Mouse (Mus musculus) limb, embryonic 14.5 days (tissue): Measurements from ENCODE around the gene D8Ertd738e. TPM values are rescaled to one million over a fixed set of nuclear protein-coding genes. Genes with fewer than 3 reads are reported as not detected.
A peak's percentile ranks its signal among the peaks of the same experiment; 100 is the strongest.
"Not testable (repeated sequence)": the region's sequence is repeated elsewhere in the genome, so short reads cannot be mapped to it uniquely, and the experiment has no call there.

Experiments used
- ATAC-seq: fragments of 200-750 bp; cut with Nextera tagmentation; 2 replicates; pipeline ENCODE4 v1.8.0; 2017; ENCODE audit warnings: low read depth, moderate number of reproducible peaks, moderate TSS enrichment; ENCODE audit not compliant: low FRiP score
- DNase-seq: peaks from one replicate; pipeline ENCODE4 v3.0.0-alpha.2; 2015; ENCODE audit warnings: low spot score
- H3K27ac ChIP-seq: fragments of 300-500 bp; sonication (generic); replicated peaks from 2 replicates; pipeline ENCODE4 v1.5.1; 2014; ENCODE audit warnings: low read depth, mild to moderate bottlenecking, low read length, moderate library complexity, mixed read lengths
- H3K27me3 ChIP-seq: fragments of 300-500 bp; sonication (generic); 2 replicates; pipeline ENCODE4 v1.6.1; 2014; ENCODE audit warnings: low read length, mixed read lengths; ENCODE audit not compliant: control insufficient read depth, insufficient read depth
- H3K36me3 ChIP-seq: fragments of 300-500 bp; sonication (generic); 2 replicates; pipeline ENCODE4 v1.6.1; 2014; ENCODE audit warnings: mild to moderate bottlenecking, low read length, moderate library complexity, mixed read lengths; ENCODE audit not compliant: control insufficient read depth, insufficient read depth
- H3K4me1 ChIP-seq: fragments of 300-500 bp; sonication (generic); 2 replicates; pipeline ENCODE4 v1.6.1; 2014; ENCODE audit warnings: antibody characterized with exemption, low read length, mixed read lengths; ENCODE audit not compliant: control insufficient read depth, insufficient read depth
- H3K4me2 ChIP-seq: fragments of 300-500 bp; sonication (generic); replicated peaks from 2 replicates; pipeline ENCODE4 v1.6.1; 2014; ENCODE audit warnings: low read depth, mild to moderate bottlenecking, low read length, moderate library complexity; ENCODE audit not compliant: severe bottlenecking
- H3K4me3 ChIP-seq: fragments of 300-500 bp; sonication (generic); replicated peaks from 2 replicates; pipeline ENCODE4 v1.5.1; 2014; ENCODE audit warnings: low read length
- H3K9ac ChIP-seq: fragments of 300-500 bp; sonication (generic); 2 replicates; pipeline ENCODE4 v1.6.1; 2014; ENCODE audit warnings: mild to moderate bottlenecking, low read depth, low read length, moderate library complexity; ENCODE audit not compliant: severe bottlenecking
- H3K9me3 ChIP-seq: fragments of 300-500 bp; sonication (generic); 2 replicates; pipeline ENCODE4 v1.6.1; 2016; ENCODE audit warnings: low read length; ENCODE audit not compliant: control insufficient read depth
- POLR2A ChIP-seq: fragments of 200-500 bp; IDR thresholded peaks from 2 replicates; pipeline ENCODE4 v1.8.0; 2012; ENCODE audit warnings: inconsistent platforms, mild to moderate bottlenecking, moderate library complexity, borderline replicate concordance; ENCODE audit not compliant: insufficient read depth, insufficient read length; ENCODE audit errors: extremely low read depth
- WGBS: fragments of 180-500 bp; shearing (Covaris S2); extraction: QIAGEN DNeasy Blood & Tissue Kit; methylation state at CpG from one replicate; pipeline ENCODE4 v1.1.7; 2014; 5-methylcytosine and 5-hydroxymethylcytosine counted together
- polyA plus RNA-seq, 2 experiments: library from polyadenylated mRNA; depleted of rRNA in 1 of 2; stranded (reverse) in 1 of 2; unstranded in 1 of 2; fragments of >200 nt; fragmentation: Nextera tagmentation in 1 of 2; extraction: Ambion mirVana in 1 of 2; gene quantifications; 2 replicates each; pipeline versions ENCODE4 v1.2.1 to v1.2.3; 2012 to 2014

D8Ertd738e gene
- polyA plus RNA-seq (2012; rRNA removed), result 173 and 221 TPM in 2 replicates
- polyA plus RNA-seq (2014; fragmentation: Nextera tagmentation; extraction: Ambion mirVana), result 374 and 380 TPM in 2 replicates

GRCm38 (mm10) chr8:84249257-84250170, at the start of gene D8Ertd738e:
Gene D8Ertd738e, minus strand, starts transcription at chr8:84249719.
- Histone ChIP-seq H3K27me3 (no peaks in the 10 kb centered on the region), H3K36me3 (peaks cover 73% of the 10 kb centered on the region), H3K27ac (peak within 1 kb of the TSS; percentile 63), H3K9ac (peak within 1 kb of the TSS; percentile 88), H3K4me1 (no peaks in the 10 kb centered on the region), H3K4me2 (peak within 1 kb of the TSS; percentile 67), H3K9me3 (no peaks in the 10 kb centered on the region), H3K4me3 (peak within 1 kb of the TSS; percentile 96)
- ATAC-seq (peak; percentile 95), DNase-seq (peak; percentile 90)
- peak; percentile 58; the same call in 1 of the 2 replicates for TF ChIP-seq POLR2A
- WGBS, result 4% methylated on average over 52 of the region's 52 CpGs

- WGBS, result 73% methylated on average over 5 of the region's 5 CpGs
- Histone ChIP-seq H3K27ac (no peak overlapping the region), H3K9me3 (no peaks in the 10 kb centered on the region; the same call in 1 of the 2 replicates), H3K9ac (no peak overlapping the region), H3K27me3 (no peaks in the 10 kb centered on the region), H3K4me2 (no peak overlapping the region), H3K4me3 (no peak overlapping the region), H3K36me3 (no peaks in the 10 kb centered on the region), H3K4me1 (no peaks in the 10 kb centered on the region)
- no peak for ATAC-seq
- TF ChIP-seq POLR2A, result no peak
- DNase-seq, result no peak
Measured at GRCm38 (mm10) chr8:84297029-84297785, 47.7 kb upstream of the D8Ertd738e start.

DNA sequence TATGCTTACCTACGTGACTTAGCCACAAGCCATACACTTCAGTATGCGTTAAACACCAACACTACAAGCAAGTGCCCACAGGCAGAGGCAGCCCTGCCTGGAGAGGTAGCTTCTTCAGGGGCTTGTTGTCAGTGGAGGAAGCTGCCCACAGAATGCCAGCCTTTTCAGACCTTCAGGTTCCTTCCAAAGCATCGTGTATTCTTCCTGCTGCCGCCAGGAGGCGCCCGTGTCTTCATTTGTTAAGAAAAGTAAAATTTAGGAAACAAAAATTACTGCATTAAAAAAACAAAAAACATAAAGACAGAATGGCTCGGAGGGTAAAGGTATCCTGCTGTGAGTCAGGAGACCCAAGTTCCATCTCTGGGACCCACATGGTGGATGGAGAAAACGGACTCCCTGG, 42.2 kb upstream of the D8Ertd738e start:
- Histone ChIP-seq H3K4me3 (no peak overlapping the region), H3K27me3 (no peaks in the 10 kb centered on the region), H3K9ac (no peak overlapping the region), H3K4me2 (no peak overlapping the region), H3K9me3 (no peaks in the 10 kb centered on the region), H3K4me1 (no peaks in the 10 kb centered on the region), H3K27ac (no peak overlapping the region), H3K36me3 (no peaks in the 10 kb centered on the region)
- 23% methylated on average over 8 of the region's 8 CpGs for WGBS
- ATAC-seq, result no peak
- DNase-seq, result no peak
- no peak for TF ChIP-seq POLR2A

DNA sequence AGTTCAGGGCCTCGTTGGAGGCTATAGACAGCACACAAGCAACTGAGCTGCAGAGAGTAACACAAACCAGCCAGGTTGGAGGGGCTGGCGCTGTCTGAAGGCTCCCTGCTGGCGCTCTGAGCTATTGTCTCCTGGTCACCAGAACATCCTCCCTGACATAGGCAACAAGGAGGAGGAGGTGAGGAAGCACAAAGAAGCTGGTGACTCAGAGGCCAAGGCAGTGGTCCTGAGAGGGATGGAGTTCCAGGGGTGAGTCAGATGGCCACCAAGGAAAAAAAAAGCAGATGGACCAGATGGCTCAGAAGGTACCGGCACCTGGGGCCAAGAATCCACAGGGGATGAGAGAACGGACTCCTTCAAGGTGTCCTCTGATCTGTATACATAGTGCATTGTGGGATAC, 41.6 kb upstream of the D8Ertd738e start:
- no peak for TF ChIP-seq POLR2A
- no peak overlapping the region for H3K4me3 ChIP-seq
- H3K36me3 ChIP-seq, result no peaks in the 10 kb centered on the region
- H3K9ac ChIP-seq, result no peak overlapping the region
- DNase-seq (no peak), ATAC-seq (no peak)
- no peak overlapping the region for H3K4me2 ChIP-seq
- H3K27ac ChIP-seq, result no peak overlapping the region
- 74% methylated on average over 5 of the region's 5 CpGs for WGBS
- H3K27me3 ChIP-seq, result no peaks in the 10 kb centered on the region
- H3K9me3 ChIP-seq, result no peaks in the 10 kb centered on the region
- no peaks in the 10 kb centered on the region for H3K4me1 ChIP-seq

DNA sequence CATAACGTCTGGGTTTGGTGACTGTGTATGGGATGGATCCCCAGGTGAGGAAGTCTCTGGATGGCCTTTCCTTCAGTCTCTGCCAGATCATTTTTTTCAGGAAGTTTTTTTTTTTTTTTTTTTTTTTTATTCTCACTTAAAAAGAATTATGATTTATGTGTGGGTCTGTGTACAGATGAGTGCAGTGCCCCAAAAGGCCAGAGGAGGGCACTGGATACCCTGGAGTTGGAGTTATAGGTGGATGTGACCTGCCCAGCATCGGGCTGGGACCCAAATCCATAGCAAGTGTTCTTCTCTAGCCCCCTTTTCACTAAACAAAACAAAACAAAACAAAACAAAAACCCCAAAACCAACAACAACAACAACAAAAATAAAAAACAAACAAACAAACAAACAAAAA, 39.4 kb upstream of the D8Ertd738e start:
- DNase-seq (no peak), ATAC-seq (no peak)
- H3K9ac ChIP-seq, result no peak overlapping the region
- no peaks in the 10 kb centered on the region for H3K36me3 ChIP-seq
- no peaks in the 10 kb centered on the region for H3K9me3 ChIP-seq
- H3K4me1 ChIP-seq, result peaks cover 11% of the 10 kb centered on the region; the same call in 1 of the 2 replicates
- no peaks in the 10 kb centered on the region for H3K27me3 ChIP-seq
- H3K4me3 ChIP-seq, result no peak overlapping the region
- H3K4me2 ChIP-seq, result no peak overlapping the region
- no peak for TF ChIP-seq POLR2A
- WGBS, result 50% methylated on average over 2 of the region's 2 CpGs
- H3K27ac ChIP-seq, result no peak overlapping the region

DNA sequence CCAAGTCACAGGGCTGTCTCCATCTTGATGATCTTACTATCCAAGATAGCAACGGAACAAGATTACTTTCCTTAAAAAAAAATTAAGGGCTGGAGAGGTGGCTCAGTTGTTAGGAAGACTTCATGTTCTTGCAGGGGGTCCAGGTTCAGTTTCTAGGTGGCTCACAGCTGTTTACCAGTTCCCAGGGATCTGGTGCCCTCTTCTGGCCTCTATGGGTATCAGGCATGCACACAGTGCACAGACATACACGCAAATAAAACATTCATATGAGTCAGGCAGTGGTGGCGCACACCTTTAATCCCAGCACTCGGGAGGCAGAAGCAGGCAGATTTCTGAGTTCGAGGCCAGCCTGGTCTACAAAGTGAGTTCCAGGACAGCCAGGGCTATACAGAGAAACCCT, 36.1 kb upstream of the D8Ertd738e start:
- peak; percentile 33 for DNase-seq
- not testable (repeated sequence) for H3K9ac ChIP-seq, H3K27ac ChIP-seq, H3K4me2 ChIP-seq, H3K4me3 ChIP-seq, H3K27me3 ChIP-seq, H3K9me3 ChIP-seq, H3K36me3 ChIP-seq
- peaks cover 15% of the 10 kb centered on the region; the same call in 1 of the 2 replicates for H3K4me1 ChIP-seq
- peak; percentile 54 for ATAC-seq
- WGBS, result 45% methylated on average over 5 of the region's 5 CpGs
